8 mouse cellular contexts compared by ENCODE assay signal in genomic region chr17:84626276-84626856, GRCm38 (mm10). TPM values are rescaled to one million over a fixed set of nuclear protein-coding genes. Genes with fewer than 3 reads are reported as not detected.
DNase-seq lines count a peak whose midpoint lies in the region; ATAC-seq lines count a peak whose summit lies in the region.

Dync2li1 (plus strand) TSS chr17:84626496.

- peaks cover 14% of the 10 kb centered on the region for H3K4me1 ChIP-seq in hindbrain, embryonic 15.5 days (replicated peaks)

- no peaks in the 10 kb centered on the region for H3K27me3 ChIP-seq in hindbrain, embryonic 15.5 days

- H3K4me3 ChIP-seq in hindbrain, embryonic 15.5 days = peak within 1 kb of the TSS; percentile 76

- H3K36me3 ChIP-seq in hindbrain, embryonic 15.5 days = no peaks in the 10 kb centered on the region

- under 1% methylated on average over 20 of the region's 25 CpGs for WGBS in hindbrain, embryonic 15.5 days

- H3K27ac ChIP-seq in hindbrain, embryonic 15.5 days (replicated peaks) = peak within 1 kb of the TSS; percentile 85

- H3K4me2 ChIP-seq in hindbrain, embryonic 15.5 days = peak within 1 kb of the TSS; percentile 72

- no peaks in the 10 kb centered on the region for H3K9me3 ChIP-seq in hindbrain, embryonic 15.5 days

- peak; percentile 98 for ATAC-seq in hindbrain, embryonic 15.5 days (ENCODE audit: low FRiP score, low read depth)

- peak within 1 kb of the TSS; percentile 67 for H3K9ac ChIP-seq in hindbrain, embryonic 15.5 days

- peak; percentile 94 for DNase-seq in ZHBTc4 (ENCODE audit: low read depth, low spot score)
- DNase-seq in cerebellum, postnatal 4 days (ENCODE audit: low spot score in 2 of 2) = peak; percentile 72 to 86
- peak; percentile 89 to 95 for DNase-seq in frontal cortex, postnatal 36 days (ENCODE audit: low spot score in 2 of 2)
- peak; percentile 81 to 86 for DNase-seq in layer of hippocampus, postnatal 36 days
- DNase-seq in lung, postnatal 25 days (ENCODE audit: low spot score) = peak; percentile 92
- DNase-seq in retina, adult 2 months (ENCODE audit: low read depth, low spot score) = peak; percentile 93
- peak; percentile 79 for DNase-seq in thymus, postnatal 25 days

RNA-seq across cellular contexts. Expression of gene Dync2li1, which starts in this region (rescaled TPM):
- polyA plus RNA-seq in hindbrain, embryonic 15.5 days (2015; fragmentation: Nextera tagmentation; extraction: Ambion mirVana) = 33.9 and 36.7 TPM in 2 replicates
- 10 to 100 TPM; 19.1 TPM for total RNA-seq in layer of hippocampus, postnatal 36 days (2021)

Comparison
In these comparisons a context has a peak if more than half of its experiments do, and no peak if none do; other contexts are left out.
1. Peak in every context shown above with its lines: DNase-seq, ATAC-seq, H3K4me3 ChIP-seq and H3K27ac ChIP-seq.